Mouse (Mus musculus): ENCODE results near the gene Kremen2. TPM values are rescaled to one million over a fixed set of nuclear protein-coding genes. Genes with fewer than 3 reads are reported as not detected.

The Kremen2 gene
- polyA plus RNA-seq, 1 experiment from 2014 or later = 0.16 TPM

DNA sequence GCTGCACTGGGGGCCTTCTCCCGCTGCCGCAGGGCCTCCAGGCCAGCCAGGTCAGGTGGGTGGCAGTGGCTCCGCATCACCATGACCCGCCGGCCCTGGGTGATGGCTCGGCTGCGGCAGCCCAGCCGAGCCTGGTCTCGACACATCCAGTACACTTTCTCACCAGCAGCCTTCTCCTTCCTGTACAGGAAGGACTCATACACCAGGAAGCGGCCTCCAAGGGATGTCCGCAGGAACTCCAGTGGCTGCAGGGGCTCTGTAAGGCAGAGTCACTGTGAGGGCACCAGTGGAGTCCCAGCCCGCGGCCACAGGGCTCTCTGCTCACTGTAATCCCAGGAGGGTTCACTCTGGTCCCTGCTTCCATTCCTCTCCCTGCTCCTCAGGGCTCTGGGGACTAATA, 10.1 kb upstream of the Kremen2 start:
- no peak overlapping the region for H3K4me3 ChIP-seq (ENCODE audit: low read depth, low read length)

DNA sequence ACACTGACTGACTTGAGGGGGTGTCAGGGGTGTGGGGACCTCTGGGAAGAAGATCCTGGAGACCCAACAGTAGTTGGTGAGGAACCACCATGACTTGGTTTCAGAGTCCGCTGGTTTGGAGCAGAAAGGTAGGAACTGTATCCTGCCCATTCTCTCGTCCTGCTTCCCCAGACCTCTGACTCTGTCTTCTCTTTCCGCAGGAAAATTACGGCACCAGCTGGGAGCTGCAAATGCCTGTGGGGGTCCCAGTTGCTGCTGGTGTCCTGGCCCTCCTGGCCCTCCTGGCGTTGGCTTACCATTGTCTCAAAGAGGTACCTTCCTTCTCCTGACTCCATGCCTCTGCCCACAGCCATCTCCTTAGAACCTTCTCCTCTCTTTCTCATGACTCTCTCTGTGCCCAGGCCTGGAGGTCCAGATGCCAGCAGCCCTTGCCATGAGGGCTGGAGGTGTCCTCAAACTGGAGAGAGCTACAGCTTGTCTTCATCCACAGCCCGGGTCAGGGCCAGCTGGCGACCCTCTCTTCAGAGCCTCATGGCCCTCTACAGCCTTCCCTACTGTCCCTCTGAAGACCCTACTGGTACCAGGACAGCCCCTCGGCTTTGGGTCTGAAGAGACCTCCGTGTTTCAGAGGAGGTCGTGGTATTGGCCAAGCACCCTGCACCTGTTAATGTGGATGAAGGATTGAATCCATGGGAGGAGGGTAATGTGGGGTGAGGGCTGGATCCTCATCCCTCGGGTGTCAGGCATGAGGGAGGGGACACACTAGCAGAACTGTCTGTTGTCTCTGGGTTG, 4.0 kb upstream of the Kremen2 start:
- H3K4me1 ChIP-seq (replicated peaks; ENCODE audit: control insufficient read depth, insufficient read depth, low read length) = peaks cover 14% of the 10 kb centered on the region
- H3K9me3 ChIP-seq (ENCODE audit: control insufficient read depth, low read length) = no peaks in the 10 kb centered on the region
- no peak overlapping the region for H3K27ac ChIP-seq (ENCODE audit: low read depth)
- H3K27me3 ChIP-seq (replicated peaks; ENCODE audit: control insufficient read depth, insufficient read depth, low read length) = peaks cover 35% of the 10 kb centered on the region
- H3K36me3 ChIP-seq (ENCODE audit: control insufficient read depth, insufficient read depth, low read length) = peaks cover 28% of the 10 kb centered on the region
- peak overlapping the region; percentile 5; the same call in 1 of the 2 replicates for H3K4me2 ChIP-seq (ENCODE audit: low read length)
- ATAC-seq (replicated peaks; ENCODE audit: low FRiP score, low TSS enrichment, low read depth) = no peak
- no peak overlapping the region for H3K9ac ChIP-seq (ENCODE audit: low read length)
- no peak overlapping the region for H3K4me3 ChIP-seq (ENCODE audit: low read depth, low read length)
- no peak for DNase-seq (ENCODE audit: low spot score)
- 77% methylated on average over 11 of the region's 11 CpGs for WGBS

More for the DNA sequence above, 10.1 kb upstream of the Kremen2 start:
- H3K4me1 ChIP-seq (replicated peaks; ENCODE audit: control insufficient read depth, insufficient read depth, low read length) = no peaks in the 10 kb centered on the region
- no peaks in the 10 kb centered on the region for H3K9me3 ChIP-seq (ENCODE audit: control insufficient read depth, low read length)
- H3K27me3 ChIP-seq (replicated peaks; ENCODE audit: control insufficient read depth, insufficient read depth, low read length) = no peaks in the 10 kb centered on the region
- no peak overlapping the region for H3K27ac ChIP-seq (ENCODE audit: low read depth)
- no peak overlapping the region for H3K4me2 ChIP-seq (ENCODE audit: low read length)
- DNase-seq (ENCODE audit: low spot score) = no peak
- 91% methylated on average over 13 of the region's 13 CpGs for WGBS
- no peak overlapping the region for H3K9ac ChIP-seq (ENCODE audit: low read length)
- peaks cover 80% of the 10 kb centered on the region for H3K36me3 ChIP-seq (ENCODE audit: control insufficient read depth, insufficient read depth, low read length)
- no peak for ATAC-seq (replicated peaks; ENCODE audit: low FRiP score, low TSS enrichment, low read depth)

- Histone ChIP-seq H3K27me3 (replicated peaks; ENCODE audit: control insufficient read depth, insufficient read depth, low read length) (peaks cover 43% of the 10 kb centered on the region), H3K4me3 (ENCODE audit: low read depth, low read length) (no peak overlapping the region), H3K27ac (ENCODE audit: low read depth) (no peak overlapping the region), H3K9ac (ENCODE audit: low read length) (no peak overlapping the region), H3K9me3 (ENCODE audit: control insufficient read depth, low read length) (no peaks in the 10 kb centered on the region), H3K36me3 (ENCODE audit: control insufficient read depth, insufficient read depth, low read length) (peaks cover 21% of the 10 kb centered on the region), H3K4me1 (replicated peaks; ENCODE audit: control insufficient read depth, insufficient read depth, low read length) (peaks cover 22% of the 10 kb centered on the region), H3K4me2 (ENCODE audit: low read length) (peak overlapping the region; percentile 5; the same call in 1 of the 2 replicates)
- WGBS = 29% methylated on average over 10 of the region's 10 CpGs
- no peak for ATAC-seq (replicated peaks; ENCODE audit: low FRiP score, low TSS enrichment, low read depth)
- DNase-seq (ENCODE audit: low spot score) = peak; percentile 73
These were observed 3.2 kb upstream of the Kremen2 start for GRCm38 (mm10) chr17:23748631-23749391.

- ATAC-seq (replicated peaks; ENCODE audit: low FRiP score, low TSS enrichment, low read depth) (no peak), DNase-seq (ENCODE audit: low spot score) (no peak)
- WGBS = 26% methylated on average over 6 of the region's 6 CpGs
- H3K27ac ChIP-seq (ENCODE audit: low read depth) = no peak overlapping the region
- H3K9ac ChIP-seq (ENCODE audit: low read length) = no peak overlapping the region
- no peak overlapping the region for H3K4me2 ChIP-seq (ENCODE audit: low read length)
- peaks cover 23% of the 10 kb centered on the region for H3K4me1 ChIP-seq (replicated peaks; ENCODE audit: control insufficient read depth, insufficient read depth, low read length)
- H3K9me3 ChIP-seq (ENCODE audit: control insufficient read depth, low read length) = no peaks in the 10 kb centered on the region
- H3K36me3 ChIP-seq (ENCODE audit: control insufficient read depth, insufficient read depth, low read length) = peaks cover 13% of the 10 kb centered on the region
- peaks cover 51% of the 10 kb centered on the region for H3K27me3 ChIP-seq (replicated peaks; ENCODE audit: control insufficient read depth, insufficient read depth, low read length)
- no peak overlapping the region for H3K4me3 ChIP-seq (ENCODE audit: low read depth, low read length)
These were observed 2.4 kb upstream of the Kremen2 start for GRCm38 (mm10) chr17:23748026-23748425.

- Histone ChIP-seq H3K9me3 (ENCODE audit: control insufficient read depth, low read length) (no peaks in the 10 kb centered on the region), H3K4me1 (replicated peaks; ENCODE audit: control insufficient read depth, insufficient read depth, low read length) (peaks cover 23% of the 10 kb centered on the region), H3K4me3 (ENCODE audit: low read depth, low read length) (no peak overlapping the region), H3K4me2 (ENCODE audit: low read length) (no peak overlapping the region), H3K27me3 (replicated peaks; ENCODE audit: control insufficient read depth, insufficient read depth, low read length) (peaks cover 56% of the 10 kb centered on the region), H3K9ac (ENCODE audit: low read length) (no peak overlapping the region), H3K36me3 (ENCODE audit: control insufficient read depth, insufficient read depth, low read length) (peaks cover 7% of the 10 kb centered on the region), H3K27ac (ENCODE audit: low read depth) (no peak overlapping the region)
- DNase-seq (ENCODE audit: low spot score) (no peak), ATAC-seq (replicated peaks; ENCODE audit: low FRiP score, low TSS enrichment, low read depth) (no peak)
- 83% methylated on average over 3 of the region's 3 CpGs for WGBS
These were observed 1.8 kb upstream of the Kremen2 start for GRCm38 (mm10) chr17:23747471-23747870.

- no peak for DNase-seq (ENCODE audit: low spot score)
- ATAC-seq (replicated peaks; ENCODE audit: low FRiP score, low TSS enrichment, low read depth) = no peak
- no peak overlapping the region for H3K27ac ChIP-seq (ENCODE audit: low read depth)
- no peak overlapping the region for H3K4me2 ChIP-seq (ENCODE audit: low read length)
- H3K4me3 ChIP-seq (ENCODE audit: low read depth, low read length) = no peak overlapping the region
- H3K9ac ChIP-seq (ENCODE audit: low read length) = no peak overlapping the region
- H3K36me3 ChIP-seq (ENCODE audit: control insufficient read depth, insufficient read depth, low read length) = peaks cover under 1% of the 10 kb centered on the region; the same call in 1 of the 2 replicates
- 72% methylated on average over 3 of the region's 3 CpGs for WGBS
- H3K9me3 ChIP-seq (ENCODE audit: control insufficient read depth, low read length) = no peaks in the 10 kb centered on the region
- peaks cover 63% of the 10 kb centered on the region for H3K27me3 ChIP-seq (replicated peaks; ENCODE audit: control insufficient read depth, insufficient read depth, low read length)
- peaks cover 27% of the 10 kb centered on the region for H3K4me1 ChIP-seq (replicated peaks; ENCODE audit: control insufficient read depth, insufficient read depth, low read length)
These were observed 1.1 kb upstream of the Kremen2 start for GRCm38 (mm10) chr17:23746767-23747166.

- Histone ChIP-seq H3K27me3 (replicated peaks; ENCODE audit: control insufficient read depth, insufficient read depth, low read length) (peaks cover 68% of the 10 kb centered on the region), H3K4me3 (ENCODE audit: low read depth, low read length) (no peak overlapping the region)
- WGBS = 8% methylated on average over 12 of the region's 12 CpGs
These were observed 678 bp upstream of the Kremen2 start for GRCm38 (mm10) chr17:23746311-23746710.

DNA sequence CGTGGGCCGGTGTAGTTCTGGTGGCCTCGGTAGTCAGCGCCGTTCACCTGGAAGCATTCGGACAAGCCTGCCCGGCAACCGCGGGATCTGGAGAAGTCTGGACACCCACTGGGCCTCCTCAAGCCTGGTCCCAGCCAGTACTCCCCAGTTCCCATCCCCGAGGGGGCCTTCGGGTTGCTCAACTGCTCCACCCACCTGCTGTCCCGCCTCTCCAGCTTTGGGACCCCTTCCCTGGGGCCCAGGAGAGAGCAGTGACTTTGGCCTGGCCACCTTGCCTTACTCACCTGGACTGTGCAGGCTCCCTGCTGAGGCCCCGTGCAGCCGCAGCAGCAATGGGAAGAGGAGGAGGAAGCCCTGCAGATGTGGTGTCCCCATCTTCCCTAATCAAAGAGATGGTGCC, 982 bp downstream of the Kremen2 start:
- Histone ChIP-seq H3K4me1 (replicated peaks; ENCODE audit: control insufficient read depth, insufficient read depth, low read length) (peaks cover 27% of the 10 kb centered on the region), H3K4me3 (ENCODE audit: low read depth, low read length) (peak overlapping the region; percentile 32), H3K9ac (ENCODE audit: low read length) (no peak overlapping the region), H3K9me3 (ENCODE audit: control insufficient read depth, low read length) (no peaks in the 10 kb centered on the region), H3K27ac (ENCODE audit: low read depth) (no peak overlapping the region), H3K27me3 (replicated peaks; ENCODE audit: control insufficient read depth, insufficient read depth, low read length) (peaks cover 77% of the 10 kb centered on the region), H3K4me2 (ENCODE audit: low read length) (peak overlapping the region; percentile 56), H3K36me3 (ENCODE audit: control insufficient read depth, insufficient read depth, low read length) (no peaks in the 10 kb centered on the region)
- no peak for ATAC-seq (replicated peaks; ENCODE audit: low FRiP score, low TSS enrichment, low read depth)
- 3% methylated on average over 14 of the region's 14 CpGs for WGBS
- DNase-seq (ENCODE audit: low spot score) = peak; percentile 69

More at GRCm38 (mm10) chr17:23746311-23746710, 678 bp upstream of the Kremen2 start:
- Histone ChIP-seq H3K27ac (ENCODE audit: low read depth) (no peak overlapping the region), H3K9ac (ENCODE audit: low read length) (no peak overlapping the region), H3K4me1 (replicated peaks; ENCODE audit: control insufficient read depth, insufficient read depth, low read length) (peaks cover 27% of the 10 kb centered on the region), H3K4me2 (ENCODE audit: low read length) (peak overlapping the region; percentile 56), H3K9me3 (ENCODE audit: control insufficient read depth, low read length) (no peaks in the 10 kb centered on the region), H3K36me3 (ENCODE audit: control insufficient read depth, insufficient read depth, low read length) (no peaks in the 10 kb centered on the region)
- DNase-seq (ENCODE audit: low spot score) = peak; percentile 62
- no peak for ATAC-seq (replicated peaks; ENCODE audit: low FRiP score, low TSS enrichment, low read depth)

All from intestine, embryonic 14.5 days (tissue).